Mouse (Mus musculus): ENCODE measurements around the gene Crybb1. TPM values are rescaled to one million over a fixed set of nuclear protein-coding genes. Genes with fewer than 3 reads are reported as not detected.

Gene Crybb1
- polyA plus RNA-seq, 1 experiment = 1.9 TPM

GRCm38 (mm10) chr5:112237866-112238570, 17.6 kb upstream of the Crybb1 start:
- no peak for TF ChIP-seq POLR2A (IDR thresholded peaks at IDR 0.05; ENCODE audit: borderline replicate concordance, insufficient read depth, low read length)
- TF ChIP-seq CTCF (IDR thresholded peaks at IDR 0.05; ENCODE audit: borderline replicate concordance, insufficient read depth, low read depth, low read length) = no peak
- 53% methylated on average over 9 of the region's 9 CpGs for WGBS
- H3K27ac ChIP-seq (ENCODE audit: insufficient read depth, low read length) = no peak overlapping the region
- peak in 1 of 2 experiments; percentile 35 for DNase-seq
- peaks cover 12% of the 10 kb centered on the region; the same call in 1 of the 2 replicates for H3K4me1 ChIP-seq (ENCODE audit: control insufficient read depth, insufficient read depth, low read length)
- H3K27me3 ChIP-seq (ENCODE audit: control insufficient read depth, insufficient read depth, low read length) = no peaks in the 10 kb centered on the region
- no peak overlapping the region for H3K4me3 ChIP-seq (replicated peaks; ENCODE audit: insufficient read depth, low read depth, low read length)

- 65% methylated on average over 3 of the region's 3 CpGs for WGBS
- Histone ChIP-seq H3K4me1 (ENCODE audit: control insufficient read depth, insufficient read depth, low read length) (peaks cover 12% of the 10 kb centered on the region; the same call in 1 of the 2 replicates), H3K27ac (ENCODE audit: insufficient read depth, low read length) (no peak overlapping the region), H3K27me3 (ENCODE audit: control insufficient read depth, insufficient read depth, low read length) (no peaks in the 10 kb centered on the region), H3K4me3 (replicated peaks; ENCODE audit: insufficient read depth, low read depth, low read length) (no peak overlapping the region)
- TF ChIP-seq CTCF (IDR thresholded peaks at IDR 0.05; ENCODE audit: borderline replicate concordance, insufficient read depth, low read depth, low read length) = no peak
- TF ChIP-seq POLR2A (IDR thresholded peaks at IDR 0.05; ENCODE audit: borderline replicate concordance, insufficient read depth, low read length) = no peak
- no peak for DNase-seq
These were observed 16.7 kb upstream of the Crybb1 start for GRCm38 (mm10) chr5:112238781-112239482.

DNA sequence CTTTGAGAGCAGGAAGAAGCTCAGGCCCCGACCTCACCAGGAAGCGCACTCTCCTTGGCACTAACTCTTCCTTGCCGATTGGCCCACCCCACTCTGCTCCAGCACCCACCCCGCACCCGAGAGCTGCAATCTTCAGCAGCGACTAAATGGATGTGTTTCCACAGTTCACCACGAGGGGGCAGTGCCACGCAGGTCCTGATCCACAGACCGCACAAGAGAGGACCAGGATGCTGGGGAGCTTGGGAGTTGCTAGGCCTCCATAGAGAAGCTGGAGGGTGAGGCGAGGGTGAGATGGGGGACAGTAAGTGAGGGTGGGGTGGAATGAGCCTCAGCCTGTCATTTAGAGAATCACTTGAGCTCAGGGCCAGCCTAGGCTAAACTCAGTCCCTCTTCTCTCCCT, 14.9 kb upstream of the Crybb1 start:
- Histone ChIP-seq H3K4me3 (replicated peaks; ENCODE audit: insufficient read depth, low read depth, low read length) (peak overlapping the region; percentile 31), H3K27ac (ENCODE audit: insufficient read depth, low read length) (no peak overlapping the region), H3K4me1 (ENCODE audit: control insufficient read depth, insufficient read depth, low read length) (peaks cover 12% of the 10 kb centered on the region; the same call in 1 of the 2 replicates), H3K27me3 (ENCODE audit: control insufficient read depth, insufficient read depth, low read length) (no peaks in the 10 kb centered on the region)
- DNase-seq = peak; percentile 84 to 92
- WGBS = 4% methylated on average over 10 of the region's 10 CpGs
- TF ChIP-seq CTCF (IDR thresholded peaks at IDR 0.05; ENCODE audit: borderline replicate concordance, insufficient read depth, low read depth, low read length) = peak; percentile 94
- no peak for TF ChIP-seq POLR2A (IDR thresholded peaks at IDR 0.05; ENCODE audit: borderline replicate concordance, insufficient read depth, low read length)

DNA sequence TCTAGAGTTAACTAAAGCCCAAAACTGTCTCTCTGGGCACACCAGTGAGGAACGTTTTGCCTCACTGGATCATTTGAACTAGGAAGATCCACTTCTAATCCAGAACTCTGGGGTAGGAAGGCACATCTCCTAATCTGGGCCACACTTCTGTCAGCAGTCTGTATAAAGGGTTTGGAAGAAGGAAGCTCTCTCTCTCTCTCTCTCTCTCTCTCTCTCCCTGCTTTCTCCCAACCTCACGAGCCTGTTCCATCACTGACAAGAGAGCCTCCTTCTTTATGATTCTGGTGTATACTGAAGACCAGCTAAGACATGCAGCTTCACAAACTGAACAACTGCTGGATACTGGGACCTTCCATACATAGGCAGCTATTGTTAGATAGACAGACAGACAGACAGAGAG, 13.8 kb upstream of the Crybb1 start:
- 73% methylated on average over 2 of the region's 2 CpGs for WGBS
- H3K27ac ChIP-seq (ENCODE audit: insufficient read depth, low read length) = no peak overlapping the region
- H3K27me3 ChIP-seq (ENCODE audit: control insufficient read depth, insufficient read depth, low read length) = no peaks in the 10 kb centered on the region
- H3K4me1 ChIP-seq (ENCODE audit: control insufficient read depth, insufficient read depth, low read length) = peaks cover 12% of the 10 kb centered on the region; the same call in 1 of the 2 replicates
- DNase-seq = no peak
- H3K4me3 ChIP-seq (replicated peaks; ENCODE audit: insufficient read depth, low read depth, low read length) = no peak overlapping the region
- TF ChIP-seq POLR2A (IDR thresholded peaks at IDR 0.05; ENCODE audit: borderline replicate concordance, insufficient read depth, low read length) = no peak
- TF ChIP-seq CTCF (IDR thresholded peaks at IDR 0.05; ENCODE audit: borderline replicate concordance, insufficient read depth, low read depth, low read length) = no peak

- Histone ChIP-seq H3K4me3 (replicated peaks; ENCODE audit: insufficient read depth, low read depth, low read length) (no peak overlapping the region), H3K4me1 (ENCODE audit: control insufficient read depth, insufficient read depth, low read length) (peaks cover 8% of the 10 kb centered on the region; the same call in 1 of the 2 replicates), H3K27me3 (ENCODE audit: control insufficient read depth, insufficient read depth, low read length) (no peaks in the 10 kb centered on the region), H3K27ac (ENCODE audit: insufficient read depth, low read length) (no peak overlapping the region)
- 54% methylated on average over 5 of the region's 5 CpGs for WGBS
- no peak for DNase-seq
- TF ChIP-seq CTCF (IDR thresholded peaks at IDR 0.05; ENCODE audit: borderline replicate concordance, insufficient read depth, low read depth, low read length) (no peak), POLR2A (IDR thresholded peaks at IDR 0.05; ENCODE audit: borderline replicate concordance, insufficient read depth, low read length) (no peak)
These were observed 13.2 kb upstream of the Crybb1 start for GRCm38 (mm10) chr5:112242361-112242778.

DNA sequence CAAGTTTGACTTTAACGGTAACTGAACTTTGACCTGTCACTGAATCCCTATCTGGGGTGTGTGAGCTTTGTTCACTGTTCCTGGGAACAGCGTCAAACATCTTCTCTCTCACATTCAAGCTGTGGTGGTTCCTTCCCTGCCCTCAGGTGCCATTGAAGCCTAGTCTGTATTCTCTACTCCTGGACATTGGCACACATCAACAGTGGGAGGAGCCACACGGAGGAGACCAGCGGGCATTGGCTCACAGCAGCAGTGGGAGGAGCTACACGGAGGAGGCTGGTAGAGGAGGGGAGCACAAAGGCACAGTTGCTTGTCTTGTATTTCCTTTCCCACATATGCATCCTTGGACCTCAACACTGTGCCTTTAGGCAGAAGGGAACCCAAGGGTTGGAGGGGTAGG, 12.6 kb upstream of the Crybb1 start:
- no peak for DNase-seq
- H3K27ac ChIP-seq (ENCODE audit: insufficient read depth, low read length) = no peak overlapping the region
- no peaks in the 10 kb centered on the region for H3K27me3 ChIP-seq (ENCODE audit: control insufficient read depth, insufficient read depth, low read length)
- no peak overlapping the region for H3K4me3 ChIP-seq (replicated peaks; ENCODE audit: insufficient read depth, low read depth, low read length)
- TF ChIP-seq CTCF (IDR thresholded peaks at IDR 0.05; ENCODE audit: borderline replicate concordance, insufficient read depth, low read depth, low read length) = no peak
- no peak for TF ChIP-seq POLR2A (IDR thresholded peaks at IDR 0.05; ENCODE audit: borderline replicate concordance, insufficient read depth, low read length)
- 53% methylated on average over 5 of the region's 5 CpGs for WGBS
- H3K4me1 ChIP-seq (ENCODE audit: control insufficient read depth, insufficient read depth, low read length) = peaks cover 3% of the 10 kb centered on the region; the same call in 1 of the 2 replicates

GRCm38 (mm10) chr5:112243539-112244274, 11.9 kb upstream of the Crybb1 start:
- Histone ChIP-seq H3K4me1 (ENCODE audit: control insufficient read depth, insufficient read depth, low read length) (no peaks in the 10 kb centered on the region), H3K27me3 (ENCODE audit: control insufficient read depth, insufficient read depth, low read length) (no peaks in the 10 kb centered on the region), H3K4me3 (replicated peaks; ENCODE audit: insufficient read depth, low read depth, low read length) (no peak overlapping the region), H3K27ac (ENCODE audit: insufficient read depth, low read length) (no peak overlapping the region)
- no peak for TF ChIP-seq POLR2A (IDR thresholded peaks at IDR 0.05; ENCODE audit: borderline replicate concordance, insufficient read depth, low read length)
- TF ChIP-seq CTCF (IDR thresholded peaks at IDR 0.05; ENCODE audit: borderline replicate concordance, insufficient read depth, low read depth, low read length) = no peak
- DNase-seq = no peak
- WGBS = 56% methylated on average over 10 of the region's 10 CpGs
